Mouse (Mus musculus): Measurements from ENCODE around the gene Borcs6. TPM values are rescaled to one million over a fixed set of nuclear protein-coding genes. Genes with fewer than 3 reads are reported as not detected.

The Borcs6 gene
- polyA plus RNA-seq, 1 experiment = not detected

- Histone ChIP-seq H3K4me3 (ENCODE audit: insufficient read depth, low read depth, low read length) (peak within 1 kb of the TSS; percentile 62), H3K4me1 (ENCODE audit: control insufficient read depth, insufficient read depth, low read length) (peaks cover 4% of the 10 kb centered on the region), H3K27ac (ENCODE audit: insufficient read depth, low read depth, low read length) (no peak within 1 kb of the TSS)
- 1% methylated on average over 54 of the region's 54 CpGs for WGBS
- no peak for TF ChIP-seq CTCF (IDR thresholded peaks at IDR 0.05; ENCODE audit: insufficient read depth, low read depth, low read length)
- TF ChIP-seq POLR2A (IDR thresholded peaks at IDR 0.05; ENCODE audit: insufficient read depth, low read depth, low read length) = no peak
Observed at GRCm38 (mm10) chr11:69045531-69046394, 13.8 kb upstream of the Borcs6 start, which contains the start of gene Aurkb. Aurkb (plus strand) TSS chr11:69045647.

GRCm38 (mm10) chr11:69046395-69046774, 13.1 kb upstream of the Borcs6 start:
- WGBS = 18% methylated on average over 9 of the region's 9 CpGs
- TF ChIP-seq CTCF (IDR thresholded peaks at IDR 0.05; ENCODE audit: insufficient read depth, low read depth, low read length) (no peak), POLR2A (IDR thresholded peaks at IDR 0.05; ENCODE audit: insufficient read depth, low read depth, low read length) (no peak)
- H3K4me3 ChIP-seq (ENCODE audit: insufficient read depth, low read depth, low read length) = no peak overlapping the region

GRCm38 (mm10) chr11:69047592-69047991, 11.9 kb upstream of the Borcs6 start:
- no peak for TF ChIP-seq CTCF (IDR thresholded peaks at IDR 0.05; ENCODE audit: insufficient read depth, low read depth, low read length)
- TF ChIP-seq POLR2A (IDR thresholded peaks at IDR 0.05; ENCODE audit: insufficient read depth, low read depth, low read length) = no peak
- no peak overlapping the region for H3K27ac ChIP-seq (ENCODE audit: insufficient read depth, low read depth, low read length)
- no peak overlapping the region for H3K4me3 ChIP-seq (ENCODE audit: insufficient read depth, low read depth, low read length)
- peaks cover 4% of the 10 kb centered on the region for H3K4me1 ChIP-seq (ENCODE audit: control insufficient read depth, insufficient read depth, low read length)
- 78% methylated on average over 12 of the region's 12 CpGs for WGBS

More at GRCm38 (mm10) chr11:69046395-69046774, 13.1 kb upstream of the Borcs6 start:
- H3K27ac ChIP-seq (ENCODE audit: insufficient read depth, low read depth, low read length) = no peak overlapping the region
- peaks cover 4% of the 10 kb centered on the region for H3K4me1 ChIP-seq (ENCODE audit: control insufficient read depth, insufficient read depth, low read length)

DNA sequence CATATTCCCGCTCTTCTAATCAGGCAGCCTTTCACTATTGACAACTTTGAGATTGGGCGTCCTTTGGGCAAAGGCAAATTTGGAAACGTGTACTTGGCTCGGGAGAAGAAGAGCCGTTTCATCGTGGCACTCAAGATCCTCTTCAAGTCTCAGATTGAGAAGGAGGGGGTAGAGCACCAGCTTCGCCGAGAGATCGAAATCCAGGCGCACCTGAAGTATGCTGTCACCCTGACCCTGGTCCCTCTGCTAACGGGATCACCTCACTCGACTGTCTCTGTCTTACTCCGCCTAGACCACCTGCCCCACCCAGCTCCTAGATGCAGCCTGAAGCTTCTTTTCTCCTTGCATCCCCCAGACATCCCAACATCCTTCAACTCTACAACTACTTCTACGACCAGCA, 11.4 kb upstream of the Borcs6 start:
- 93% methylated on average over 14 of the region's 14 CpGs for WGBS
- H3K4me3 ChIP-seq (ENCODE audit: insufficient read depth, low read depth, low read length) = no peak overlapping the region
- TF ChIP-seq POLR2A (IDR thresholded peaks at IDR 0.05; ENCODE audit: insufficient read depth, low read depth, low read length) = no peak
- no peak for TF ChIP-seq CTCF (IDR thresholded peaks at IDR 0.05; ENCODE audit: insufficient read depth, low read depth, low read length)
- no peak overlapping the region for H3K27ac ChIP-seq (ENCODE audit: insufficient read depth, low read depth, low read length)
- H3K4me1 ChIP-seq (ENCODE audit: control insufficient read depth, insufficient read depth, low read length) = peaks cover 4% of the 10 kb centered on the region

GRCm38 (mm10) chr11:69050748-69051147, 8.8 kb upstream of the Borcs6 start:
- TF ChIP-seq POLR2A (IDR thresholded peaks at IDR 0.05; ENCODE audit: insufficient read depth, low read depth, low read length) (no peak), CTCF (IDR thresholded peaks at IDR 0.05; ENCODE audit: insufficient read depth, low read depth, low read length) (no peak)
- H3K27ac ChIP-seq (ENCODE audit: insufficient read depth, low read depth, low read length) = no peak overlapping the region
- no peak overlapping the region for H3K4me3 ChIP-seq (ENCODE audit: insufficient read depth, low read depth, low read length)
- 84% methylated on average over 8 of the region's 8 CpGs for WGBS
- peaks cover 3% of the 10 kb centered on the region for H3K4me1 ChIP-seq (ENCODE audit: control insufficient read depth, insufficient read depth, low read length)

DNA sequence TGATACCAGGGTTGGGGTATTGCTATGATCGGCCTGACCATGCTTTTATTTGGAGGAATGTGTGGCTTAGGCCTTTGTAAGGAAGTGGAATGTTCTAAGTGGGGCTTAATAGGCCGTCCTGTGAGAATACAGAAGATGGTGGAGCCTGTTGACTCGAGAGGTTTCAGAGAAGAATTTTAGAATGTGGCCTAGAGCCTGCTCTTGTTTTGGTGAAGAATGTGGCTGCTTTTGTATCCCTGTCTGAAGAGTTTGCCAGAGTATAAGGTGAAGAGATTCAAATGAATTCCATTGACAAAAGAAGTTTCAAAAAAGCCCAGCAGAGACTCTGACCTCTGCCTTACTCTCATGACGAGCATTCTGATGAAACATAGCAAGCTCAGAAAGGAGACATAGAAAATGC, 7.7 kb upstream of the Borcs6 start:
- TF ChIP-seq POLR2A (IDR thresholded peaks at IDR 0.05; ENCODE audit: insufficient read depth, low read depth, low read length) = no peak
- TF ChIP-seq CTCF (IDR thresholded peaks at IDR 0.05; ENCODE audit: insufficient read depth, low read depth, low read length) = no peak
- Histone ChIP-seq H3K4me3 (ENCODE audit: insufficient read depth, low read depth, low read length) (no peak overlapping the region), H3K4me1 (ENCODE audit: control insufficient read depth, insufficient read depth, low read length) (no peaks in the 10 kb centered on the region), H3K27ac (ENCODE audit: insufficient read depth, low read depth, low read length) (no peak overlapping the region)
- 73% methylated on average over 4 of the region's 4 CpGs for WGBS

DNA sequence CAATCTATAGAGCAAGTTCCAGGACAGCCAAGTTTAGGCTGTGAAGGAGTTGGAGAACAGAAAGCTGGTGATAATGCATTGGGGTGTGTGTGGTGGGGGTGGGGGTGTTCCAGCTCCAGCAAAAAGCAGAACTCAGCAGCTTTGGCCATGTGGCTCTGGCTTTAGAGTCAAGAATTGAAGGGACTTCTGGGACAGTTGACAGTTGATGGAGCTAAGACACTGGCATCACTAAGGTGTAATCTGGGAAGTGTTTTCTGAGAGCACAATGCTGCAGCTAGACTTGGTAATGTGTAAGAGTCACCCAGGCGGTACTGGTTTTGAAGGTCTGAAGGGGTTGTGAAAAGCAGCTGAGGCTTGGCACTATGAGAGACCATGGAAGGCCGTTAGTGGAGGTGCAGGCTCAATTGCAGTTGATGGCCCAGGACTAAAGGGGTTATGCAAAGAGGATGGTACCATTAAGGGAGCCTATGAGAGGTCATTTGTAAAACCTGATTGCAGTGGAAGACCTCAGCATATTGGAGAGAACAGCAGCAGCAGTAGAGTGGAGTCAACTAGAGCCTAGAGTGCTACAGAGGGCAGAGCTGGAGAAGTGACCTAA, 6.6 kb upstream of the Borcs6 start:
- no peak for TF ChIP-seq POLR2A (IDR thresholded peaks at IDR 0.05; ENCODE audit: insufficient read depth, low read depth, low read length)
- no peak for TF ChIP-seq CTCF (IDR thresholded peaks at IDR 0.05; ENCODE audit: insufficient read depth, low read depth, low read length)
- Histone ChIP-seq H3K4me3 (ENCODE audit: insufficient read depth, low read depth, low read length) (no peak overlapping the region), H3K27ac (ENCODE audit: insufficient read depth, low read depth, low read length) (no peak overlapping the region), H3K4me1 (ENCODE audit: control insufficient read depth, insufficient read depth, low read length) (no peaks in the 10 kb centered on the region)
- WGBS = 90% methylated on average over 2 of the region's 2 CpGs

GRCm38 (mm10) chr11:69053848-69054247, 5.7 kb upstream of the Borcs6 start:
- no peak overlapping the region for H3K27ac ChIP-seq (ENCODE audit: insufficient read depth, low read depth, low read length)
- TF ChIP-seq POLR2A (IDR thresholded peaks at IDR 0.05; ENCODE audit: insufficient read depth, low read depth, low read length) (no peak), CTCF (IDR thresholded peaks at IDR 0.05; ENCODE audit: insufficient read depth, low read depth, low read length) (no peak)
- H3K4me1 ChIP-seq (ENCODE audit: control insufficient read depth, insufficient read depth, low read length) = no peaks in the 10 kb centered on the region
- H3K4me3 ChIP-seq (ENCODE audit: insufficient read depth, low read depth, low read length) = no peak overlapping the region
- WGBS = 82% methylated on average over 3 of the region's 3 CpGs

GRCm38 (mm10) chr11:69058265-69058664, 1.3 kb upstream of the Borcs6 start:
- Histone ChIP-seq H3K4me1 (ENCODE audit: control insufficient read depth, insufficient read depth, low read length) (peaks cover 11% of the 10 kb centered on the region), H3K27ac (ENCODE audit: insufficient read depth, low read depth, low read length) (peak overlapping the region; percentile 88), H3K4me3 (ENCODE audit: insufficient read depth, low read depth, low read length) (peak overlapping the region; percentile 86)
- 54% methylated on average over 2 of the region's 2 CpGs for WGBS
- TF ChIP-seq POLR2A (IDR thresholded peaks at IDR 0.05; ENCODE audit: insufficient read depth, low read depth, low read length) (no peak), CTCF (IDR thresholded peaks at IDR 0.05; ENCODE audit: insufficient read depth, low read depth, low read length) (no peak)

All from olfactory bulb, adult 2 months (tissue).